Mouse (Mus musculus) MEL (cell line): ENCODE data around the gene Rep15. TPM values are rescaled to one million over a fixed set of nuclear protein-coding genes. Genes with fewer than 3 reads are reported as not detected.

Experiments
- DNase-seq: peaks from one replicate; pipeline ENCODE4 v3.0.0; 2011; ENCODE audit warnings: low read depth, low spot score
- H3K27ac ChIP-seq: 2 replicates; pipeline ENCODE4 v1.5.1; 2012; ENCODE audit warnings: low read depth, mild to moderate bottlenecking, control low read depth, low read length, moderate library complexity; ENCODE audit not compliant: control insufficient read depth
- H3K27me3 ChIP-seq, 2 experiments: fragments of 150-350 bp in 1 of 2; sonication (generic) in 1 of 2; 2 replicates each; pipeline ENCODE4 v1.6.1; 2012; ENCODE audit warnings: low read length in 2 of 2, mild to moderate bottlenecking in 2 of 2, improper control_type of control experiment in 1 of 2, moderate library complexity in 1 of 2; ENCODE audit not compliant: insufficient read depth in 2 of 2, control insufficient read depth in 1 of 2
- H3K36me3 ChIP-seq, 2 experiments: 2 replicates each; pipeline ENCODE4 v1.6.1; 2012 to 2014; ENCODE audit warnings: low read length in 2 of 2, improper control_type of control experiment in 1 of 2, inconsistent platforms in 1 of 2, mild to moderate bottlenecking in 1 of 2; ENCODE audit not compliant: insufficient read depth in 2 of 2, control insufficient read depth in 1 of 2
- H3K4me1 ChIP-seq, 2 experiments: fragments of 150-350 bp in 1 of 2; sonication (generic) in 1 of 2; 2 replicates each; pipeline ENCODE4 v1.6.1; 2012; ENCODE audit warnings: low read length in 2 of 2, improper control_type of control experiment in 1 of 2, mild to moderate bottlenecking in 1 of 2; ENCODE audit not compliant: insufficient read depth in 2 of 2, control insufficient read depth in 1 of 2
- H3K4me3 ChIP-seq, 2 experiments: fragments of 150-350 bp in 1 of 2; sonication (generic) in 1 of 2; 2 replicates each; pipeline ENCODE4 v1.5.1; 2012; ENCODE audit warnings: low read depth in 2 of 2, low read length in 2 of 2, mild to moderate bottlenecking in 2 of 2, moderate library complexity in 2 of 2, control low read depth in 1 of 2, improper control_type of control experiment in 1 of 2; ENCODE audit not compliant: control insufficient read depth in 1 of 2, insufficient read depth in 1 of 2
- H3K79me2 ChIP-seq: 2 replicates; pipeline ENCODE4 v1.6.1; 2012; ENCODE audit warnings: mild to moderate bottlenecking, low read length, moderate library complexity; ENCODE audit not compliant: control insufficient read depth, poor library complexity, insufficient read depth
- H3K9ac ChIP-seq: 2 replicates; pipeline ENCODE4 v1.6.1; 2012; ENCODE audit warnings: low read depth, mild to moderate bottlenecking, control low read depth, low read length, moderate library complexity; ENCODE audit not compliant: control insufficient read depth, poor library complexity, severe bottlenecking
- H3K9me3 ChIP-seq: fragments of 150-350 bp; sonication (generic); replicated peaks from 2 replicates; pipeline ENCODE4 v1.6.1; 2012; ENCODE audit warnings: mild to moderate bottlenecking, low read length, improper control_type of control experiment, moderate library complexity; ENCODE audit not compliant: insufficient read depth
- CTCF ChIP-seq, 3 experiments: IDR thresholded peaks in 2 of 3; conservative IDR thresholded peaks in 1 of 3; 2 replicates each; pipeline ENCODE4 v1.5.1; 2011 to 2012; ENCODE audit warnings: low read length in 3 of 3, low read depth in 2 of 3, mild to moderate bottlenecking in 2 of 3, improper control_type of control experiment in 1 of 3, inconsistent platforms in 1 of 3, mixed read lengths in 1 of 3, moderate library complexity in 1 of 3; ENCODE audit not compliant: control insufficient read depth in 1 of 3, insufficient read depth in 1 of 3, poor library complexity in 1 of 3, severe bottlenecking in 1 of 3
- EP300 ChIP-seq, 2 experiments: IDR thresholded peaks; 2 replicates each; pipeline ENCODE4 v1.6.1; 2011; ENCODE audit warnings: improper control_type of control experiment in 2 of 2, low read length in 2 of 2, low read depth in 1 of 2, mild to moderate bottlenecking in 1 of 2
- HCFC1 ChIP-seq: IDR thresholded peaks from 2 replicates; pipeline ENCODE4 v1.6.1; 2012; ENCODE audit warnings: low read depth, mild to moderate bottlenecking, inconsistent platforms, low read length, improper control_type of control experiment, moderate library complexity
- JUND ChIP-seq: IDR thresholded peaks from 2 replicates; pipeline ENCODE4 v1.6.1; 2011; ENCODE audit warnings: low read depth, mild to moderate bottlenecking, improper control_type of control experiment, low read length
- MAX ChIP-seq: IDR thresholded peaks from 2 replicates; pipeline ENCODE4 v1.6.1; 2011; ENCODE audit warnings: low read length, improper control_type of control experiment
- MEF2A ChIP-seq: IDR thresholded peaks from 2 replicates; pipeline ENCODE4 v1.6.1; 2014; ENCODE audit warnings: low read depth, mild to moderate bottlenecking, inconsistent platforms, low read length, improper control_type of control experiment; ENCODE audit not compliant: poor library complexity, insufficient replicate concordance, severe bottlenecking; ENCODE audit errors: extremely low read depth
- MYC ChIP-seq: IDR thresholded peaks from 2 replicates; pipeline ENCODE4 v1.6.1; 2011; ENCODE audit warnings: low read depth, mild to moderate bottlenecking, low read length, improper control_type of control experiment, moderate library complexity
- NRF1 ChIP-seq: IDR thresholded peaks from 2 replicates; pipeline ENCODE4 v1.6.1; 2014; ENCODE audit warnings: low read depth, mild to moderate bottlenecking, inconsistent platforms, low read length, improper control_type of control experiment, moderate library complexity; ENCODE audit not compliant: poor library complexity, insufficient read depth, severe bottlenecking
- POLR2AphosphoS2 ChIP-seq: IDR thresholded peaks from 2 replicates; pipeline ENCODE4 v1.6.1; 2011; ENCODE audit warnings: low read length, improper control_type of control experiment
- POLR2AphosphoS5 ChIP-seq: IDR thresholded peaks from 2 replicates; pipeline ENCODE4 v1.6.1; 2012; ENCODE audit warnings: low read depth, borderline replicate concordance, mild to moderate bottlenecking, inconsistent platforms, low read length, moderate library complexity, mixed read lengths
- RCOR1 ChIP-seq: IDR thresholded peaks from 2 replicates; pipeline ENCODE4 v1.6.1; 2012; ENCODE audit warnings: low read depth, mild to moderate bottlenecking, inconsistent platforms, low read length, improper control_type of control experiment
- SIN3A ChIP-seq: IDR thresholded peaks from 2 replicates; pipeline ENCODE4 v1.6.1; 2012; ENCODE audit warnings: low read length, improper control_type of control experiment, inconsistent platforms
- SMC3 ChIP-seq: IDR thresholded peaks from 2 replicates; pipeline ENCODE4 v1.6.1; 2011; ENCODE audit warnings: low read depth, low read length, improper control_type of control experiment
- TAL1 ChIP-seq: IDR thresholded peaks from 2 replicates; pipeline ENCODE4 v1.6.1; 2012; ENCODE audit warnings: mild to moderate bottlenecking, inconsistent platforms, low read length, moderate library complexity, mixed read lengths
- TBP ChIP-seq: IDR thresholded peaks from 2 replicates; pipeline ENCODE4 v1.8.0; 2011; ENCODE audit warnings: low read depth, low read length, improper control_type of control experiment
- TCF12 ChIP-seq: IDR thresholded peaks from 2 replicates; pipeline ENCODE4 v1.6.1; 2014; ENCODE audit warnings: low read depth, mild to moderate bottlenecking, inconsistent platforms, low read length, improper control_type of control experiment, moderate library complexity
- USF1 ChIP-seq: IDR thresholded peaks from 2 replicates; pipeline ENCODE4 v1.6.1; 2014; ENCODE audit warnings: low read depth, mild to moderate bottlenecking, inconsistent platforms, low read length, improper control_type of control experiment, moderate library complexity
- ZKSCAN1 ChIP-seq: IDR thresholded peaks from 2 replicates; pipeline ENCODE4 v1.6.1; 2012; ENCODE audit warnings: low read depth, mild to moderate bottlenecking, inconsistent platforms, low read length, improper control_type of control experiment, moderate library complexity
- ZMIZ1 ChIP-seq: IDR thresholded peaks from 2 replicates; pipeline ENCODE4 v1.6.1; 2012; ENCODE audit warnings: low read depth, mild to moderate bottlenecking, inconsistent platforms, low read length, improper control_type of control experiment, moderate library complexity
- polyA plus RNA-seq, 2 experiments: library from polyadenylated mRNA; stranded (reverse) in 1 of 2; unstranded in 1 of 2; fragments of >175 nt in 1 of 2; fragments of >200 nt in 1 of 2; gene quantifications; 2 replicates each; pipeline versions ENCODE4 v1.2.1 to v1.2.4; 2012; ENCODE audit warnings: low replicate concordance in 2 of 2, low read depth in 1 of 2; ENCODE audit not compliant: insufficient read length in 2 of 2, insufficient read depth in 1 of 2, missing spikeins in 1 of 2
- total RNA-seq: library from RNA; depleted of rRNA; stranded (reverse); fragments of 300-350 nt; gene quantifications from 2 replicates; pipeline ENCODE4 v1.2.3, GENCODE M21; 2012

The Rep15 gene
- total and polyA plus RNA-seq, 3 experiments: 0.31 to 0.43 TPM; not detected in 1

DNA sequence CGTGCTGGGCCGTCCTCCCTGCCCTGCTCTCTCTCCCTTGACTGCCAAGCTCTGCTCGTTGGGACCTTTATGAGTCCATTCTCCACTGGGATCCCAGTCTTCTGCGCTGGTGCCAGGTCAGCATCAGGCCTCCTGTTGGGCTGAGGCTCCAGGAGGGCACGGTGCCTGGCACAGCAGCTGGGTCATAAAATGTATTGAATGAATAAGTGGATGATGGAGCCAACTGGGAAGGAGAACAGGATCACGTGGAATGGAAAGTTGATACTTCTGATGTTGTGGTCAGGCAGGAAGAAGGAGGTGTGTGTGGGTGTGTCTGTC lies 32.5 kb downstream of the Rep15 start (continued):
- TF ChIP-seq EP300 (IDR thresholded peaks at IDR 0.05; ENCODE audit: low read depth in 1 of 2, low read length in 2 of 2) (no peak), TBP (no peak)

DNA sequence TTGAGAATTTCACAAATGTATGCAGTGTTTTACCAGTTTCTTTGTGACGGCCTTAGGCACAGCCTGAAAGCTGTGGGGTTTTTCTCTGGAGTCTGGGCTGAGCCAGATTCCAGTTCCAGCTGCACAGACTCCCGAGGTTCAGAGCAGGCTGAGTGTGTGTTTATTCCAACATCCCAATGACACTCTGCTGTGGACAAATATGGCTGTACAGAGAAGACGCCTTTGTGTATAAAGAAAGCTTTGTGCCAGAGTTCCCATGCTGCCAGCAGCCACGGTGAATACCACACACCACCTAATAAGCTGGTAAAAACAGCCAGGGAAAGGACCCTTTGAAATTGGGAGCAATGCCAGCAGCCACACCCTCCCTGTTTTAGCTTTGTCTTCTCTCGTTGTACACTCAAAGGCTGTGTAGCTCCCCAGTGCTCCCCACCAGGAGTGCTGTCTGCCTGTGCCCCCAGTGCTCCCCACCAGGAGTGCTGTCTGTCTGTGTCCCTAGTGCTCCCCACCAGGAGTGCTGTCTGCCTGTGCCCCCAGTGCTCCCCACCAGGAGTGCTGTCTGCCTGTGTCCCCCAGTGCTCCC lies 43.5 kb downstream of the Rep15 start:
- Histone ChIP-seq H3K36me3 (peaks cover 0 to 2% of the 10 kb centered on the region in 2 experiments; a peak in 2 of 4 replicates), H3K9me3 (no peaks in the 10 kb centered on the region), H3K79me2 (no peaks in the 10 kb centered on the region), H3K4me1 (peaks cover 0 to 4% of the 10 kb centered on the region in 2 experiments; a peak in 2 of 4 replicates), H3K9ac (no peak overlapping the region), H3K27me3 (no peaks in the 10 kb centered on the region), H3K4me3 (no peak overlapping the region), H3K27ac (no peak overlapping the region)
- peak; percentile 26 for DNase-seq
- TF ChIP-seq NRF1 (no peak), SIN3A (no peak), TAL1 (no peak), EP300 (IDR thresholded peaks at IDR 0.05; ENCODE audit: low read depth in 1 of 2, low read length in 2 of 2) (no peak), JUND (no peak), ZMIZ1 (no peak), TCF12 (no peak), RCOR1 (no peak), MEF2A (no peak), HCFC1 (no peak), TBP (no peak), POLR2AphosphoS2 (no peak), POLR2AphosphoS5 (no peak), MYC (no peak), MAX (no peak), CTCF (IDR thresholded peaks at IDR 0.05 in 2 of 3, conservative IDR thresholded peaks at IDR 0.05 in 1 of 3; ENCODE audit: control insufficient read depth in 1 of 3, insufficient read depth in 1 of 3, low read depth in 2 of 3, low read length in 3 of 3, poor library complexity in 1 of 3, severe bottlenecking in 1 of 3) (no peak), USF1 (no peak), SMC3 (no peak), ZKSCAN1 (no peak)
